Mouse (Mus musculus) erythroblast, adult 5-6 weeks (primary cell): Measurements from ENCODE around the gene Ydjc. TPM values are rescaled to one million over a fixed set of nuclear protein-coding genes. Genes with fewer than 3 reads are reported as not detected.
"Not testable (repeated sequence)": the region's sequence is repeated elsewhere in the genome, so short reads cannot be mapped to it uniquely, and the experiment has no call there.

ENCODE experiments used
- ATAC-seq: replicated peaks from 2 replicates; pipeline ENCODE4 v1.8.0; 2016; ENCODE audit warnings: moderate number of reproducible peaks, mild to moderate bottlenecking, moderate TSS enrichment, inconsistent platforms; ENCODE audit not compliant: poor library complexity, low FRiP score, severe bottlenecking
- total RNA-seq, 2 experiments: library from RNA; stranded (forward) in 1 of 2; stranded (reverse) in 1 of 2; fragments of 150-400 nt in 1 of 2; fragments of 200-764, 138-1000 nt in 1 of 2; gene quantifications; 2 replicates each; pipeline versions ENCODE4 v1.2.3 to v1.2.4; 2015 to 2017; ENCODE audit warnings: low replicate concordance in 2 of 2

Gene Ydjc
- total RNA-seq, 2 experiments from 2014 or later: 0.58 to 2.6 TPM

DNA sequence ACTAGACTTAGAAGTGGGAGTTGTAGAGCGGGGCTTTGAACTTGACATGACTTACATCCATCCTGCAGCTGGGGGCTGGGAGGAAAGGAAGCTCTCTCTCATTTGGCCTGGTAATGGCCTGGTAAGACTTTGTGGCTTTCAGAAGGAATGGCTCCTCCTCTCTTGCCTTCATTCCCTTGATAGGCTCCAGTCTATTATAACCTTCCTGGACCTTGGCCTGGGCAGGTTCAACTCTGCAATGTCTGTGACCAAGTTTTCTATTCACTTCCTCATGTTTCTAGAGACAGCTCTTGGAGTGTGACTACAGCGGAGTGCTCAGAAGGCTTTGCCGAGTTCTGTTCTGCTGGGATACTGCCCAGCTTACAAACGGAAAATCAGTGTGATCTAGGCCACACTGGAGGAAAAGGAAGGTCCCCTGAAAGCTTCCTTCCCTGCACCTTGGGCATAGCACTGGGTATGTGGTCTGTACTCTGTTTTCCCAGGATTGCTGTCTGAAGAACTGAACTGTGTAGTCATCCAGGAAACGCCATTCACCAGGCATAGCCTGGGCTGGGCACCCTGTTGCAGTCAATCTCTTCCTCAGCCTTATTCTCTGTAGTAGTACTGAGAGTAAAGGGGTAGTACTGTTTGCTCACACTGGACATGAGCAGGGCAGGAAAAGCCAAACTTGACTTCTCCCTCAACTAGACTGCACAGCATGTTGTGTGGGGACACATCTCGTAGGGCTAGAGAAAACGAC lies 6.3 kb downstream of the Ydjc start:
- ATAC-seq: no peak

DNA sequence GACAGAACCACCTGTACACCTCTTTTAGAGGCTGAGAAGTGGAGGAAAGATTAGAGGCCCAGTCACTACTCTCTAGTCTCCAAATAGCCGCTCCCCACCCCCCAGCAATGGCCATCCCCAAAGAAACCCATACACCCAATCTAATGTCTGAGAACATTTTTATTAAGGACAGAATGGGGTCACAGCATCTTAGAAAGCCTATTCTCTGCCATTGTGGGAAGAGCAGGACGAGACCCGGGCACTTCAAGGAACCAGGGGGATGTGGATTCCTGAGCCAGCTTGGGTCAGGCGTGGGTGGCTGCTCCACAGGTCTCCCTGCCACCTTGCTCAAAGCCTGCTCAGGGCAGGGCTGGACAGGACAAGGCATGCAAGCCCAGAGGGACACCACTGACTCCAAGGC lies 7.5 kb downstream of the Ydjc start:
- no peak for ATAC-seq

DNA sequence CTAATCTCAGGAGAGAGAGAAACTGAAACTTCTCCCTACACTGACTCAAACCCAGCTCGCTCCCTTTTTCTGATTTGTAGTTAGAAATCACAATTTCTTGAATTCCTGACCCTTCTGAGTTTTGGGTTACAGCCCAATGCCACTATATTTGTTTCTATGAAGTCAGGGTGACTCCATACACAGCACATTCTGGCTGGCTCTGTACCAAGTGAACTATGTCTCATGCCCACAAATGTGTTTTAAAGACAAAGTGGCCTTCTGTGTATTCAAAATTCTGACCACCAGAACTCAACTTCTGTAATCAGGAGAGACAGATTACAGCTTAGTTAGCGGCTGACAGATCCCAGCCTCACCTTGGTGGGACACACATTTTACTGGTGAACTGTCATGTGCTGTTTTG lies 9.9 kb downstream of the Ydjc start:
- no peak for ATAC-seq

DNA sequence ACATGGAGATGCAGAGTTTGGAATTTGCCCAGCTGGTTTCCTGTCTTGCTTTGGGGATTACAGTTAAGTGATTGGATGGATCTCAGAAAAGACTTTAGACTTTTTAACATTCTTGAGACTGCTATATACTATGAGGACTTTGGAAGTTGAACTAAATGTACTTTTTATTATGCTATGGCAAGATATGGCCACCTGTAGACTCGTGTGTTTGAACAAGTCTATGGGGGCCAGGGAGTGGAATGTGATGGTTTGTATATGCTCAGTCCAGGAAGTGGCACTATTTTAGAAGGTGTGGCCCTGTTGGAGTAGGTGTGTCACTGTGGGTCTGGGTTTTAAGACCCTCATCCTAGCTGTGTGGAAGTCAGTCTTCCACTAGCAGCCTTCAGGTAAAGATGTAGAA lies 21.1 kb downstream of the Ydjc start:
- not testable (repeated sequence) for ATAC-seq

DNA sequence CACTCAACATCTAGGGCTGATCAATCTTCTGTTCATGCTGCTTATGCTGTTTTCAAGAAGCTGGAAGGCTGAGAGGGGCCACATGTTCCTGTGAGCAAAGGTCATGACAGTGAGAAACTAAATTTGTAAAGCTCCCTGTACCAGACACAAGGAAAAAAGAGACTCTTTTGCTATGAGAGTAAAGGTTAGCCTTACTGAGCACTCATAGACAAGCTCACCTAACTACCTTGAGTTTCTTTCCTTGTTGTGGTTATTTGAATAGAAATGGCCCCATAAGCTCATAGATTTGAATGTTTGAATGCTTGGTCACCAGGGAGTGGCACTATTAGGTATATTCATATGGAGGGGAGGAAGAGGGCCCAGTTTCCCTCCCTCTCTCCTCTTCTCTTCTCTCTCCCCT lies 22.8 kb downstream of the Ydjc start:
- no peak for ATAC-seq

DNA sequence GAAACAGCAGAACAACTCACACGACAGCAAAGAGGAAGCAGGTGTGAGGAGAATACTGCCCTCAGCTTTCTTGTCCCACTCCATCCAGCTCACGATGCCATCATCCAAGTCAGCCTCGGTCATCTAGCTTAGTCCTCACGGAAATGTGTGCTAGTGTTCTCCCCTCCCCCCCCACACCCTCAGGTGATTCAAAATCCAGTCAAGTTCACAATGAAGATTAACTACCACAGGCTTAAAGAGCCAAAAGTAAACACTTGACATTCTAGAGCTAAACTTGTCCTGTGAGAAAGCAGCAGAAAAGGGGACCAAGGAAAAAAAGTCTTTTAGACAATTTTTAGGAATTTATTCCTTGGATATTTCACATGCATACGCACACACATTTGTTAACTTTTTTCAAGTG lies 23.6 kb downstream of the Ydjc start:
- ATAC-seq: no peak

DNA sequence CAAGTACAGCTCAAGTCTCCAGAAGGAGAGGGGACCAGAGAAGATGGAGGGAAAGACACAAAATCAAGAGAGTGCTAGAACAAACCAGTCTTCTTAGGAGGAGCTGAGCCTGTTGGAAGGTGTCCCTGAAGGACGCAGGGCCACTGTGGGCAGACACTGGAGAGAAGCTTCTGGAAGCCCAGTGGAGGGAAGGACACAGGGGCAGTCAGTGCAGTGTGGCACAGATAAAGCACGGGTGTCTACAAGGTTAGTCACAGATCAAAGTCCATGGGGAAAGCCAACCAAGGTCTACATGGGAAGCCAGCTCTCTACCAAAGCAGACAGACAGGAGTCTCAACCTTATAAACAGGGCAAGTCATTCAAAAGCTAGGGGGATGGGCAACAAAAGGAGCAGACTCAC lies 31.3 kb downstream of the Ydjc start:
- no peak for ATAC-seq

DNA sequence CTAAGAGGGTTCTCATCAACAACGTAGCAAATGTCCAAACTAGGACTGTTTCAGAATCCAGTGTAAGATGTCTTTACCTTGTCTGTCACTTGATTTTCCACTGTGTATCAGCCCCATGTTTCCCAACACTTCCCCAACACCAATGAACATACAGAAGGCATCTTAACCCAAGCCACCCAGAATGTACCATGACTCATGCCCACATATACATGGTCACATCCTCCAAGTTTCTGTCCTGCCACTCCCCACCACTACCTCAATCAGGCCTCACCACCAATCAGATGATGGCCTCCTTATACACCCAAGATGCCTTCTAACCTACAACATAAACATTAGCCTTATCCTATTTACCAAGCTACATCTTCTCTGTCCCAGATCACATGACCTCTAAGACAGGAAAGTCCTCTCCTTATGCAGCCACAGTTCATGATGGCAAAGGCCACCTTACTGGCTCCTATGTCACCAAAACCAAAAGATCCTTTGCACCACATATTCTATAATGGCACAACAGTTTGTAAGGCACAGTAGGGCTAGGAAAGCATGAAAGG lies 33.3 kb downstream of the Ydjc start:
- ATAC-seq: no peak

DNA sequence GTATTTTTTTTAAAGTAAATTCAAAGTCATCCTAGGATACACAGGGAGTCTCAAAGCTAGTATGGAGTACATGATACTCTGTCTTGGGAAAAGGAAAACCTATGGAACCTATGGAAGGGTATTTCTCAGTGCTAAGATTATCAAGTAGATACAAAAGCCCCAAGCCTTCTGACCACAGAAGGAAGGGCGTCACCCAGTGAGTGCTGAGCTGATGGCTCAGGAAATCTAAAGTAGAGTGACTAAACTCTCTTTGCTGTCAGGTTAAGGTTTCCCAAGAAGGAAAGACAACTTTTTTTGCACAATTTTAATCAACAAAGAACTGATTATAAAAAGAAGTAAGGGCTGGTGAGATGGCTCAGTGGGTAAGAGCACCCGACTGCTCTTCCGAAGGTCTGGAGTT lies 35.3 kb downstream of the Ydjc start:
- ATAC-seq: no peak

DNA sequence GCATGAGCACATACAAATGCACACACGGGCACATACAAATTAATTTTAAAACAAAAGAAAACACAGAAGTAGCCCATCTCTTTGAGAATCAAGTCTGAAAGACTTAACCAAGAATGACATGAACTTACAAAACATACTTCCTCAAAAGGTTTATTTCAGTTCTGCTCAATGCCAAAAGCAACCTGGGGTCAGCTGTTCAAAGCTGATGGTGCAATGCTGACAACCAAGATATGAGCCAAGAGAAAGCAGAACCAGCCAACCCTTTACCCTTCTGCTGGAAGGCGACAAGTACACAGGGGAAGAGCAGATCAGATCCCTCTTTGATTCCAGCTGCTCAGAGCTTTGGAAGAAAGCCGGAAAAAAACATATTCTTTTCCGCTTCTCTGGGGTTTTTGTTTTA lies 37.0 kb downstream of the Ydjc start:
- 0 out of 2 replicates have a peak, but pooled peaks have one; percentile 42 for ATAC-seq

DNA sequence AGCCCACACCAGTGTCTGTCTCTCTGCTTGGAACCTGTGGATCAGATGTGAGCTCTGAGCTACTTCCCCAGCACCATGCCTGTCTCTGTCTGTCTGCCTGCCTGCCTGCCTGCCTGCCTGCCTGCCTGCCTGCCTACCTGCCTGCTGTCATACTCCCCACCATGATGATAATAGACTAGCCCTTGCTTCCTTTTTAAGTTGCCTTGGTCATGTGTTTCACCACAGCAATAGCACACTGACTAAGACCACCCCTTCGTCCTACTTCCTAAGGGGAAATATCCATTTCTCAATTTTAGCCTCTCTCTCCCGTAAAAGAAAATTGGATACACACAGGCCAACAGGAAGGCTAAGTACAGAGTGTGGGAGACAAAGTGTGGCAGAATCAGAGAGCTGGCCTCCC lies 37.7 kb downstream of the Ydjc start:
- ATAC-seq: no peak

DNA sequence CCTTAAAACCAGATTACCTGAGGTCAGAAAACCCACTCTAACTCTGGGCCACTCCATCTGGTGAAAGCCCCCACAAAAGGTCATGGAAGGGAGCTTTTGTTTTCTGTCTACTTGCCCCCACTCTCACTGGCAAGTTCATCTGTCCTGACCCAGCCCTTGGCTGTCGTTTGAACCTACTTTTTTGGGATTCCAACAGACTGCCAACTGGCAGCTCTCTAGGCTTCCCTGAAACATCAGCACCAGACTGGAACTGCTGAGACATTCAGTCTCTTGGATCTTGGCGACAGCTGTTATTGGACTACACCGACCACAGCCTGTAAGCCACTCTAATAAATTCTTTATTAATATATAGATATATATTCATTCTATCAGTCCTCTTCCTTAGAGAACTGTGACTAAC lies 38.6 kb downstream of the Ydjc start:
- no peak for ATAC-seq

DNA sequence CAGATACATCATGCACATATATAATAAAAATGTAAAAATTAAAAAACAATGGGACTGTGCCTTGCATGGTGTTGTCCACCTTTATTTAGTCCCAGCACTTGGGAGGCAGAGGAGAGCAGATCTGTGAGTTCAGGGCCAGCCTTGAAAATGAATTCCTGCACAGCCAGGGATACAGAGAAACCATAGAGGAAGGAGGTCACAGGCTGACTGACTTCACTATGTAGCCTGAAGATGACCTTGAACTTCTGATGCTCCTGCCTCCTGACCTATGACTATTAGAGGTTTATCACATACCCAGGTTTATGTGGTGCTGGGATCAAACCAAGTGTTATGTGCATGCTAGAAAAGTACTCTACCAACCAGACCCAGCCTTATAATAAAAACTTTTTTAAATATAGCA lies 41.1 kb downstream of the Ydjc start:
- no peak for ATAC-seq

DNA sequence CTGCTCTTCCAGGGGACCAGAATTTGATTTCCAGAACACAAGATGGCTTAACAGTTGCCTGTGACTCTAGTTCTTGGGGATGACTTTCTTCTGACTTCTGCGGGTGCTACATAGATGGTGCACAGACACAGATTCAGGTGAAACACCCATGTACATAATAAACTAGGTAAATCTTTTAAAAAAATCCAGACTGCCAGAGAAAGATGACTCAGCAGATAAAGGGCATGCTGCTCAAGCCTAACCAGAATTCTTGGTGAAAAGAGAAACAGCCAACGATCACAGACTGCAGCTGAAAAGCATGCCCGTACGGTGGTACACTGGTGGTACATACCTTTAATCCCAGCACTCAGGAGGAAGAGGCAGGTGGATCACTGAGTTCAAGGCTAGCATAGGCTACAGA lies 49.4 kb downstream of the Ydjc start:
- no peak; the same call in 1 of the 2 replicates for ATAC-seq

DNA sequence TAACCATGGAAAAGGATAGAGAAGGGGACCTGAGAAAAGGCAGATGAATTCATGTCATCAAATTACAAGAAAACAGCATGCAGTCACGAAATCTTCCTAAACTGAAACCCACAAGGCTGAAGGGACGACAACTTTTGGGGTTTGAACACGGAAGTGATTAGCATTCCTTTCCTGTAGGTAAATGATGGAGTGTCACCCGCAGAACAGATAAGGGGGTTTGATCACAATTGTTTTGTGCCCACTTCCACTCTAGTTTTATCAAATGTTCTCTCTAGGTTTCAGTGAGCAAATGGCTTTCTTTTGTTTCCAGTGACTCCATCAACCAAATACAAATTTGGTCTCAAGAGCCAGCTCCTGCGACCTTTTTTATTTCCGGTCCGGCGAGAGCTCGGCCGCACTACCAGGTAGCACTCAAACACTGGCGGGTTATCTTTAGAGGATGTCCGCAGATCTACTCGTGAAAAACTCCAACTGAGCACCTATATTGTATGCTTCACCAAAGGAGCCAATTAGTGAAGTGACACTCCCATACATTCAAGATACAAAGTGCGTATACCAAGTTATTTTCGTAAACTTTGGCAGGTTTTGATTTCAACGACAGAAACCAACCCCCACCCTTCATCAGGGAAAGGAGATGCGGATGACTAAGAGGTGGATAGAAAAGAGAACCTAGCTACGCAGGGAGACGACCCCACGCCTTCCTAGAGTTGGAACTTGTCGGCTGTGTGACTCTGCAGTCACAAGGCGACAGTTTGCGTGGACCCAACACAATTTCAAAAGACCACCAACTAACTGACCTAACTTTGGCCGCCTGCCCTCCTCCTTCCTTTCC lies 55.9 kb downstream of the Ydjc start:
- ATAC-seq: peak; percentile 59

DNA sequence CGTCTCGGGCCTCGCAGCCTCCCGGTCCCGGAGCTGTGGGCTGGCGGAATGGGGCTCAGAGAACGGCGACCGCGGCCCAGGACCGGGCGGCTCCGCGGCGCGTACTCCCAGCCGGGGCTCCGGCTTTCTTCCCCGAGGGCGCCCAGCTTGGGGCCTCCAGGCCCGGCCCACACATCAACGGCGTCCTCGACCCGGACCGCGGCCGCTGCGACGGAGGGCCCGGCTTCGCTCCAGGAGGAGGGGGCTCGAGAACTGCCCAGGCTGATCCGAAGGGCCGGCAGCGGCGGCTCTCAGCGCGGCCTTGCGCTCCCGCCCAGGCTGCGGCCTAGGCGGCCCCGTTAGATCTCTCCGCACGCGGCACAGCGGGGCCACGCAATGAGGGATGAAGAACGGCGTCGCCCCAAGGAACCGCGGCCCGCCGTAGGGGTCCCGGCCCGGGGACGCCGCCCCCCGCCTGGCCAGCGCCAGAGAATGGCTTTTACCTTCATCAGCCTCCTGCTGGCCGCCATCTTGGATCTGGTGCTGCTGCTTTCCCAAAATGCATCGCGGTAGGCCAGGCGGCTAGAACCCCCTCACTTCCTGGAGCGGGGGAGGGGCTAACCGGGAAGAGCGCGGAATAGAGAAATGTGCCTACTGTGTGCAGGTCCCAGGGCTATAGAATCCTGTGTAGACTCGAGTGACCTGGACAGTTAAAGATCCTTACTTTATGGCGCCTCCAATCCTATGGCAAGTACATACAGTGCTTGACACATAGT lies 56.7 kb downstream of the Ydjc start:
- peak; percentile 89 for ATAC-seq

DNA sequence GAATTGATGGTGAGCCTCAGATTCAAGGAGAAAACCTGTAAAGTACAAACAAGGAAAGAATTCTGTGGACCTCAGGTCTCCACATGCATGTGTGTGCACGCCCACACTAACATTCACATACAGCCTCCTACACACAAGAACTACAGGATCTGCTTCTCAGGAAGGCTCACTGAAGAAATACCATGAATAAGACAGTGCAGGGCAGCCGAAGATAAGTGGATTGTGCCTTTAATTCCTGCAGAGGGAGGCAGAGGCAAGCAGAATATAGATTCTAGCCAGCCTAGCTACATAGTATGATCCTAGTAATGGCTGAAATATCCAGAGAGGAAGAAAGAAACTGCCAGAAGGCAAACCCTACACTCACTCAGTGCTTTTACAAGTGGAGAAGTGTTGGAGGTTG lies 57.6 kb downstream of the Ydjc start:
- no peak for ATAC-seq

DNA sequence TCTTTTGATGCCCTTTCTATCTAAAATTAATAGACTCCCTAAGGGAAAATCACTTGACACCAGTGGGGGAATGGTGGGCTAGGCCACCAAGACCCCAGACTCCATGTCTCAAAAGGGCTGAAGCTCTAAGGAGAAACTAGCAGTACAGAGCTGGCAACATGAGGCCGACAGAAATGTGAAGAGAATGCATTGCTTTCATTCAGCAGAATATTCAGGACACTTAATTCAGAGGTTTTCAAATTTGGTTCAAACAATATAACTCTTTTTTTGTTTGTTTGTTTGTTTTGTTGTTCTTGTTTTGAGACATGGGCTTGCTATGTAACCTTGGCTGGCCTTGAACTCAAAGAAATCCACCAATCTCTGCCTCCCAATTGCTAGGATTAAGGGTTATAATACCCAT lies 58.1 kb downstream of the Ydjc start, which contains the start of gene Ube2l3:
Ube2l3 (minus strand) TSS at position 101 of the 400 bp plus-strand sequence.
- ATAC-seq: no peak

DNA sequence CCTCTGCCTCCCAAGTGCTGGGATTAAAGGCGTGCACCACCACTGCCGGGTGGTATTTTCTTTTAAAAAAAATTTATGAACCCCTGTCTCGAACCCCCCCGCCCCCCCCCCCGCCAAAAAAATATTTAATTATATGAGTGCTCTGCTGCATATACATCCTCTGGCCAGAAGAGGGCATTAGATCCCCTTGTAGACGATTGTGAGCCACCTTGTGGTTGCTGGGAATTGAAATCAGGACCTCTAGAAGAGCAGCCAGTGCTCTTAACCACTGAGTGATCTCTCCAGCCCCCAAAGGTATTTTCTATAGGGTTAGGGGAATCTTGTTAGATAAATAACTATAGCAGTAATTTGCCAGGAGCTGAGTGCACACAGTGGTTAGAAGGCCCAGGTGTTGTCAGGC lies 60.6 kb downstream of the Ydjc start:
- no peak for ATAC-seq
